Mouse (Mus musculus): ENCODE measurements at regions not wholly inside any gene's neighbourhood (a gene's known extent, or its start where the extent isn't known, plus 50 kb on each side); places are given as distances from the start of the nearest gene placed in this dataset.
"Not testable (repeated sequence)": the region's sequence is repeated elsewhere in the genome, so short reads cannot be mapped to it uniquely, and the experiment has no call there.

DNA sequence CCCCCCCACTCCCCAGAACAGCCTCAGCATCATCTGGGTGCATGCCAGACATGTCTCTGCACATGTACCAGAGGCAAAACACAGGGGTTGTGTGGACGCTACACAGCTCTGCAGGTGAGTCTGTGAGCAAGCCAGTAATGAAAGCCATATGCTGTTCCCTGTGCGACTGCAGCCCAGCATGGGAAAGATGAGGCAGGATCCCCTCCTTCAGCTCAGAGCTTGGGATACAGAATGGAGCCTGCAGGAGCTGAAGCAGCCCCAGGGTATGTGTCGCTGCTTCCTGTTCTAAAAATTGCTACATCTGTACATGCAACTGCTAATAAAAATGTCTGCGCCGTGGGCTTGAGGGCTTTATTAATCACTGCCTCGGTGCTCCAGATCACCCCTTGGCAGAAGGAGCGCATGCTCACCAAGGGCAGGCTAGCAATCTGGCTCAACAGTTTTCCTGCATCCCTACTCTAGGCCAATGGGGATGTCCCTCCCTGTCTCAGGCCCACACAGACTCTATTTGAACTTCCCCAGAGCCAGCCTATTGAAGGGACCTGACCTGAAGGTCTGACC lies 407.0 kb upstream of the Cdh5 start:
- ChIA-PET CTCF (no interaction called here), POLR2A (no interaction called here)

DNA sequence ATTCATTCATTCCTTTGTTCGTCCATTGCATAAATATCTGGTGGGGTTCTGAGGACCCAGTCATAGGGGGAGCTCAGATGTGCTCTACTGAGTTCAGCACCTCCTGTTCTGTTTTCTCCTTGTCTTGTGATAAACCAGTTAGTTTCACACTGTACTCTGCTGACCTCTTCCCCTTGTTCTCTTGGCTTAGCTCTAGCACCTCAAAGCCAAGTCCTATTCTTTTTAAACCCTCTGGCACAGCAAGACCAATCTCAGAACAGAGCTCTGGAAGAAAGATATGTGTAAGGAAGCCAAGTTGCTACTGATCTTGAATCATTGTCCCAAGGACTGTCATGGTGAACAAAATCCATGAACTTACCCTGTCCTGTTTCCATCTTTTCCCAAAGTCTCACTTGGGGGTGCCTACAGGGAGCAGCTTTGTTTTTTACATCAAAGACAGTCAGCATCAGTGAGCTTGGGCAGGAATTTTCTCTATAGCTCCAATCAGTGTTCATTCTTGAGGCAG lies 402.4 kb upstream of the Cdh5 start:
- ChIA-PET CTCF (no interaction called here), POLR2A (no interaction called here)

DNA sequence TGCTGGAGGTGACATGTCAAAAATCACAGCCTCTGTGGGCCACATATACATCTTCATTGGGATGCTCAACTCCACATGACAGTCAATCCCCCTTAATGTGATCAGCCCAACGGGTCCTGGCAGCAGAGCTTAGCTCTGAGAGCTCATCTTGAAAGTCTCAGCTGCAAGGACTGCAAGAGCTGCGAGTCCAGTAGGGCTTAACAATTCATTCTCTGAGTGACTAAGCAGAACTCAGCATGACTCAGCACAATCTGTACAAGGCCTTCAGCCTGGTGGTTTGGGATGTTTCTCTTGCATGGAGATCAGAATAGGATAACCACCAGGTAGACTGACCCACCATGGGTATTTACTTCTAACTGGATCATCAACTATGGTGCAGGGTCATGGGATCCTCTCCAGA lies 399.2 kb upstream of the Cdh5 start:
- CTCF ChIA-PET: interaction anchor here in 1 of 4 experiments (0.5 kb wide), 1 partner anchor 732 kb away, joined by 4 read pairs; no protein-coding TSS in a partner anchor
- POLR2A ChIA-PET: no interaction called here

DNA sequence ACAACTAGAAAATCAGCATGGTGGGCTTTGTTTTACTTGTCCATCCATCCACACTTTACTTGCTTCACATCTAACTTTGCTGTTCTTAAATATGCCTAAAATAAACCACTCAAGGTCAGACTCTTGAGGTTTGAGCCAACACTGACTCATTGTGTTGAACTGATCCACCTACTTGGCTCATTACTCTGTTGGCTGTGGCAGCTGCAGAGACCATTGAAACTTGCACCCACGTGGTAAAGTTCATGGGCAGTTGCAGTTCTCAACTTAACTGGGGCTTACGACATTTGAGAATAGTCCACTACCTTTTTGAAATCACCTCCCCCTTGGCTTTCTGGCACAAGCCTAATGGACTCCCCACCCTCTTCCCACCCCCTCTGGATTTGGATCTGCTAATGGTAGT lies 395.3 kb upstream of the Cdh5 start:
- POLR2A ChIA-PET: interaction anchor here in 1 of 4 experiments (0.7 kb wide), 1 partner anchor 129 kb away, joined by 7 read pairs; no protein-coding TSS in a partner anchor
- CTCF ChIA-PET: no interaction called here

DNA sequence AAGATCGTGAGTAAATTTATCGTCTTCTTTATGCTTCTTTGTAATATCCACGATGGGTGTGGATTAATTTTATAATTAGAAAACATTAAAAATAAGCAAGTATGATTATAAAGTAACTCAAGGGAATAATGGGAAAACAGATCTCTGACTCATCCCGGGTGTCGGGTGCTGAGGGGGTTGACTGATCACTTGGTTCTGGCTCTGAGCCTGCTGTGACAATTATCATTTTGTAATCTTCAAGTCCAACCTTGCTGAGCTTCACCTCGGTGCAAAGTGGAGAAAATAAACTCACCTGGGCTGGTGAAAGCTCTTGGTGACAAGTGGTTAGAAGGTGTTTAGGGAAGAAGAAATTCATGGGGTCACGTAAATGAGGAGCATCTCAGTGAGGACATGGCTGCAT lies 390.6 kb upstream of the Cdh5 start:
- CTCF ChIA-PET, POLR2A ChIA-PET: not testable (repeated sequence)

DNA sequence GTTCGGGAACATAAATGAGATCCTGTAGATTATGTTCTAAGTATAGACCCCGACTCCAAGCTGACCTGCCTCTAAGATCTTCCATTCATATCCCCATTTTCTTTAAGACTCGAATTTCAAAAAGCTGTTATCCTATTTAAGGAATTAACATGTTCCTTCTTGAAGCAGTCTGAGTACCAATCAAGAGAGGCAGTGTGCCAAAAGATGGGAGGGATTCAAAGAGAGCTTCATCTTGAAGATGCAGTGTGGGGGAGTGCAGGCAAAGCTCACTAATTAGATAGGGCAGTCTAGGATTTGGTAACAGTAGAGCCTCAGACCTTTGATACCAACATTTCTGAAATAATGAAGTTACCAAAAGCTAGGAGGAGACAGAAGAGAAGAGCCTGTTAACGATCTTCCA lies 383.7 kb upstream of the Cdh5 start:
- ChIA-PET CTCF (no interaction called here), POLR2A (no interaction called here)

DNA sequence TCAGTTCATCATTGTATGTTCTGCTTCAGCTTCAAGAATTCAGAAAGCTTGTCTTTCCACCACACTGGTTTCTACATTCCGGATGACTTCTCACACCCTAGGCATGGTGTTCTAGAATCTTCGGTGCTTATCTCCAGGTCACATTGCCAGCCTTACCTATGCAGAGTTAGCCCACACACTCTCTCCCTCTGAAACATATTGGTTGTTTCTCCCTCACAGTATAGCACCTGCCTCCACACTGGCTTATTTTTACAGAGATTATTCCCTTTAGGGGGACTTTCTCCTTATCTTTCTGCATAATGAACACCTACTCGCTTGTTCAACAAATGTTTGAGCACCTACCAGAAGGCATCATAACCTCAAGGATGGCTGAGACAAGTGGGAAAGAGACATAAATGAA lies 368.0 kb upstream of the Cdh5 start:
- POLR2A ChIA-PET: no interaction called here
- CTCF ChIA-PET: no interaction called here

DNA sequence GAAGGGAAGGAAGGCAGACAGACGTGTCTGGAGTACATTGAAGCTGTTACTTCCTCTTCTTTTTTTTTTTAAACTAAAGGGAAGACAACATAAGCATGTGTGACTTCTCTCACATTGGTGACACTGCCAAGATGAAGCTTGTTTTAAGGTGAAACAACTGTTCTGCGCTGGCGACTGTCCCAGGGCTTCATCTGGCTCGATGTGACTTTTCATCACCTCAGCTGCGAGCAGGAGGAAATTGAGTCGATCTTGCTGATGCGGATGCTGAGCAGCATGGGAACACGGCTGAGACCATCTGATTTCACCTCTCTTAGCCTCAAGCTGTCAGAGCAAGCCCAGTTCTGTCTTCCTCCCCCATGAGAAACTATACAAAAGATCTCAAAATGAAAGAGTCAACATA lies 363.1 kb upstream of the Cdh5 start:
- POLR2A ChIA-PET: no interaction called here
- CTCF ChIA-PET: no interaction called here

DNA sequence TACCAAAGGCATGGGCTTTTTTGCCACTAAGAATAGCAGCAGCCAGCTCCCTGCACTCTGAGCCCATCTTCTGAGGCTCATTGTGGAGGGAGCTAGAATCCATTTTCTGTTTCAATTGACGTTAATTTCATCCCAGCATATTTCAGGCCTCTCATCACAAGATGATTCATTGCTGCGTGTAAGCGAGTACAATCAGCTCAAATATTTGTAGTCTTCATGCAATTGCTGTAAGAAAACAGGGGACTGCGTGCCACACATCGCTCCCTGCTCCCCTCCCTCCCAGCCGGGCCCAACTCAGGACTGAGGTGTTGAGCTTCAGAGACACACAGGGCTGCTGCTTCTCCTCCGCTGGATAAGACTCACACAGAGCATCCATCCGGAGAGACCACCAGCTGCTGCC lies 360.0 kb upstream of the Cdh5 start:
- POLR2A ChIA-PET: no interaction called here
- CTCF ChIA-PET: no interaction called here

DNA sequence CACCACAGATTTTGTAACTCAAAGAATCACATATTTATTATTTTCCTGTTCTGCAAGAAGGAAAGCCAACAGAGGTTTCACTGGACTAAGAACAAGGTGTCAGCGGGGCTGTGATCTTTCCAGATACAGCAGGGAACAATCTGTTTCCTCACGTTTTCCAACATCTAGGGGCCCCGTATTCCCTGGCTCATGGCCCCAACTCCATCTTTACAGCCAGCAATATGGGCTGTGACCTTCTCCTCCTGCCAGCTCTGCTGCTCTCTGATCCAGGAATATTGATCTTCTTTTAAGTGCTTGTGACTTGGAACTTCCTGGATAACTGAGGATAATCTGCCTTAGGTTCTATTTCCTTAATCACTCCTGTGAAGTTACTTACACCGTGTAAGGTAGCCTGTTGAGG lies 352.7 kb upstream of the Cdh5 start:
- POLR2A ChIA-PET: no interaction called here
- CTCF ChIA-PET: no interaction called here

DNA sequence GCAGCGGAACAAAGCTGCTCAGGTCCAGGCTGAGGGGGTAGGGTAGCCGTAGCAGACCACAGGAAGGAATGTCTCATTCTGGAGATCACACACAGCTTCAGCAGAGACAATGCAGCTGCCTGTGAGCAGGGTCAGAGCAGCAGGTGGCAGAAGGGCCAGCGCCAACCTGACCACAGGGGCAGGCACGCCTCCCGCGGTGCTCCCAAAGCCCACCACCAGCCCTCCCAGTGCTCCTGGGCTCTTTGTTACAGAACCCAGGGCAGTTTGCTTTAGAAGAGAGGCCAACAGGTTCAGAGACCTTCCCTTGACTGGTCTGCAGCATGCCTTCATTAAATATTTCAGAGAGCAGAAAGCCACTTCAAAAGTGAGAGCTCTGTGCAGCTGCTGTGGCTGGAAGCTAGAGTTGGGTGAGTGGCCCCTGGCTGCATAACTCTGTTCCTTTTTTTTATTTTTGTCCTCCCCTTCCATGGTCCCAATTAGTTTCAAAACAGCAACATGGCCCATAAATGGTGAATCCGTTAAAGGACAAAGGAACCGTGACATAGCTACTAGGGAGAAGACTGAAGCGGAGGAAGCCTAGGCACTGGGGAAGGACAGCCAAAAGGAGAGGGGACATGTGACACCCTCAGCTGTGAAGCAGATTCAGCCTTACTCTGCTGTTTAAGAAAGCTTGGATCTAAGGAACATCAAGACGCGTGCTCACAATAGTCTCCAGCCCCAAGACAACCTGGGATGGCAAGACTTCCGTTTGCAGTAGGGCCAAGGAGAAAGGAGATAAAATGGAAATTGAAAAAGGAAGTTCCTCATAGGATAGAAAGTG lies 350.9 kb upstream of the Cdh5 start:
- CTCF ChIA-PET: no interaction called here
- POLR2A ChIA-PET: no interaction called here

DNA sequence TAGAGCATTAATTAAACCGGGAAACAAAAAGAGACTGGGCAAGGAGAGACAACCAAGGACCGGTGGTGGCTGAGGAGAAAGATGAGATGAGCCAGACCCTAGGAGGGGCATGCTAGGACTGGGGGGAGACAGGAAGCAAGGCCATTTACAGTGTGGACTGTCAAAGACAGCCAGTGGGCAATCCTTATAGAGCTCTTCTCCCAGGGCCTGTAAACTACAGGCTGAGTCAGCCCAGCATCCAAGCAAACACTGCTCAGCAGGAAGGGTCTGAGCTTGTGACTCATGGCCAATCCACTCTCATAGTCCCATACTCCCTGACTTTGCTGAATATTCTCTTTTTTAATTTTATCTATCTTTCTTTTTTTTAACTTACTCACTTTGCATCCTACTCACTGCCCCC lies 350.3 kb upstream of the Cdh5 start:
- ChIA-PET CTCF (no interaction called here), POLR2A (no interaction called here)

DNA sequence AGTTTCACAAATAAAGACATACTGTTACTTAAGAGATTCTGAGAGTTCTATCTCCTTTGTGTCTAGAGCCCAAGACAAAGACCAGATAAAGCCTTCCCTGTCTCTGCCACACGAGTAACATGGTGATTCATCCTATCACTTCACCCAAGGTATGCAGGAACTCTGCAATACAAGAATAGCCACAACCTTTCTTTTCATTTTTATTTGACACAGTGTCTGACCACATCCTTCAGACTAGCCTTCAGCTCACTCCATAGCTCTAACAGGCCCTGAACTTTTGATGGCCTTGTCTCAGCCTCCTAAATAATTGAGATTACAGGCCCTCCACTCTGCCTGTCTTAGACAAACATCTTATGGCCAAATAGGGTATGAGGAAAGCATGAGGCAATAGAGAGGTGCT lies 337.6 kb upstream of the Cdh5 start:
- ChIA-PET POLR2A (no interaction called here), CTCF (no interaction called here)

DNA sequence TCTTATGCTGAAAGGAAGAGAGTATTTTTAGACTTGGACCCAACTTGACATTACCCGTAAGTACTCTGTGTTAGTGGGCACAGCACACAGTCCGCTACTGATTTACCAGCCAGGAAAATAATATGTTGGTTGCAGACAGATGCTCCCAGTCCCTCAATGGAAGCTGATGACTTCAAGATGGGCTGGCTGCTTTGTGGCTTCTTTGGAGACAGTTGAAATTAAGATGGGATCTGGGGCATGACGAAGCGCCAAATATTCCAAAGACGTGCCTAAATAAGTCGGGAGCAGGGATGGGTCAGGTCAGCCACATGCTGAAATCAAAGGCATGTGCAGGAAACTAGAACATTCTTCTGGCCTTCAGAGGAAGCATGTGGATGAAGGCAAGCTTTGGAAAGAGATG lies 321.8 kb upstream of the Cdh5 start:
- ChIA-PET CTCF (no interaction called here), POLR2A (interaction anchor here in 1 of 4 experiments (0.7 kb wide), 1 partner anchor 713 kb away, joined by 3 read pairs; no protein-coding TSS in a partner anchor)

DNA sequence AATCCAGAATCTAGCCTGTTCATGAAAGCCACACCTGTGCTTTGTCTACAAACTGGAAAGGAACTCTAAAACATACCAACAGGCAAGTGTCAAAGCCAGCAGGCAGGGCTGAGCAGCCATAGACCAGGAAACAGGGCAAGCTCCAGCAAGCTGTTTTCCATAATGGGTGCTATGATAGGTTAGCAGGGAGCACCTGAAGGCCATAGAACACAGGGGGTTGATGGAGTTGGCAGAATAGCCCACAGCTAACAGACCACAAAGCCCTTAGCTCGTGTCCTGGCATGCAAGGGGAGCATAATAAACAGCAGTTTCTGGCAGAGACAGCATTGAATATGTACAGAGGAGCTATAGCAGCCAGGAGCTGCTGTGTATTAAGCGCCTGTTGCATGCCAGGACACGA lies 313.1 kb upstream of the Cdh5 start:
- CTCF ChIA-PET: interaction anchor here in 1 of 4 experiments (0.5 kb wide), 1 partner anchor 392 kb away, joined by 3 read pairs; no protein-coding TSS in a partner anchor
- POLR2A ChIA-PET: no interaction called here

DNA sequence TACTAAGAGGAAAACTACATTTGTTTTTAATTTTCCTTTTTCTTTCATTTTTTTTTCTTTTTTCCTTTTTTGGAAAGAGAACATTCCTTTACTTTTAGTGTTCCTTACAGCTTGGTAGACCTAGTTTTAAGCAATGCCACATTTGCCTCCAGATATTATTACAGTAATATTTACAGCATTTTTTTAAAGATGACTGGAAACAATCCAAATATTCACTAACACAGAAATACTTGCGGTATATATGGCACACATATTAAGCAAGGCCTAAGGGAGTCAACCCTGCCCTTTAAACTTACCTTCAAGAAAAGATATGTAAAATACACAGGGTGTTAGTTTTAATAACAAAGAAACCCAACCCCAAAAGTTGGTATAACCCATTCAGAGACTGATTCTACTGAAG lies 308.1 kb upstream of the Cdh5 start:
- POLR2A ChIA-PET: no interaction called here
- CTCF ChIA-PET: no interaction called here

DNA sequence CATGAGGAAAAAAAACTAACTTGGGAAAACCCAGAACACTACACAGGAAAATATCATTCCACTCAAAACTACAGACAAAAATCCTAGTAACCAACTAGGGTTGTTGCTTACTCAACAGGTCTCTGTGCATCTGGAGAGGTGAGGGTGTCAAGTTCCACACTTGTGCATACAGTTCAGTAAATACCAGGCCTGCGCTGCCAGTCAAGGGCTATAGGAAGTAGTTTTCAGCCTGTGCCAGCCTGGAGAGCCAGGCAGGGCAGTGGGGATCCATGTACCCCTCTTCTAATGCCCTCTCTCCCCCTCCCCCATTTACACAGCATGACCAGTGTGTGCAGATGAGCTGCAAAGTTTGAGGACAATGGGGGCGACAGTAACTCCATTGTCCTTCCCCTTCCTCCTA lies 302.8 kb upstream of the Cdh5 start:
- POLR2A ChIA-PET, CTCF ChIA-PET: not testable (repeated sequence)

DNA sequence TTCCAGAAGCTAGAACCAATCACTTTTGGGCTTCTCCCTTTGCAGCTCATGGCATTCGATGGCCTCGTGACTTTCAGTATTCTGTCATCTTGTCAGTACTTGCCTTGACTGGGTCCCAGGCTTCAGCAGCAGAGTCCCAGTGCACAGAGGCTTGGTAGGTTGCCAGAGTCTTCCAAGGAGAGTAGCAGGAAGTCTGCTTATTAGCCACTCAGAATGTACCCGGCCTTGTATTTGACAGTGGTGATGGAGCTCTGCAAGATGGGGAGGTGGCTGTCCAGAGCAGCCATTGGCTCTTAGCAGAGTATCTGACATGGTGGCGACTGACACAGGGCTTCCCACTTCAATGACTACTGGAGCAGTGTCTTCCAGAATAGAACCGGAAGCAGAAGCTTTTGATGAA lies 293.3 kb upstream of the Cdh5 start:
- POLR2A ChIA-PET: no interaction called here
- CTCF ChIA-PET: no interaction called here

DNA sequence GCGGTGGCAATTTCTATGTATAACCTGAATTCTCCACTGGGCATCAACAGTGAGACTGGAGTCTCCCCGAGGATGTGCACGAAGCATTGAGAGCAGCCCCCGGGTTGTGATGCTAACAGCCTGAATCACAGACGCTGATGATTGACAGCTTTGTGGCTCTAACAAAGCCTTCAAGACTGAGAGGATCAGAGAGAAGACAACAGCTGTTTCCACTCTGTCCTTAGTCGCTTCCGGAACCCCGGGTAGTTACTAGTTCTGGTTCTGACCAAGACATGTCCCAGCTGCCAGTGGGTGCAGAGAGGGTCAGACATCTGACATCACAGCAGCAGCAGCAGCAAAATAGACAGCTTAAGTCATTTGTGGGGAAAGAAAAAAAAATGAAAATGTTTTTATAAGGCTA lies 292.8 kb upstream of the Cdh5 start:
- ChIA-PET POLR2A (no interaction called here), CTCF (no interaction called here)

DNA sequence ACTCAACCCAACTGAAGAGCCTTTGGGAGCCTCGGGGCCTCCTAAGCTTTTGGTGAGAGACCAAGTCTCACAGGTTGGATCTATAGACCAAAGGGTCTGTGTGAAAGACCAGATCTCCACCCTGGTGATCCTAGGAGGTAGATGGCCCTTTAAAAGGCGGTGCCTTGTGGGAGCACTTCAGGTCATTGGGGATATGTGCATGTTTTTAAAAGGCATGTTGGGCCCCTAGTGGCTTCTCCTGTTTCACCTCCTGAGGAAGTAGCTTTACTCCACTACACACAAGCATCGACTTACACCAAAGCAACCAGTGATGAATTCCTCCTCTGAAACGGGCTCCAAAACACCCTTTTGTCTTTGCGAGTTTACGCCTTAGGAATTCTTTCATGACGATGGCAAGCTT lies 292.3 kb upstream of the Cdh5 start:
- ChIA-PET POLR2A (no interaction called here), CTCF (no interaction called here)

DNA sequence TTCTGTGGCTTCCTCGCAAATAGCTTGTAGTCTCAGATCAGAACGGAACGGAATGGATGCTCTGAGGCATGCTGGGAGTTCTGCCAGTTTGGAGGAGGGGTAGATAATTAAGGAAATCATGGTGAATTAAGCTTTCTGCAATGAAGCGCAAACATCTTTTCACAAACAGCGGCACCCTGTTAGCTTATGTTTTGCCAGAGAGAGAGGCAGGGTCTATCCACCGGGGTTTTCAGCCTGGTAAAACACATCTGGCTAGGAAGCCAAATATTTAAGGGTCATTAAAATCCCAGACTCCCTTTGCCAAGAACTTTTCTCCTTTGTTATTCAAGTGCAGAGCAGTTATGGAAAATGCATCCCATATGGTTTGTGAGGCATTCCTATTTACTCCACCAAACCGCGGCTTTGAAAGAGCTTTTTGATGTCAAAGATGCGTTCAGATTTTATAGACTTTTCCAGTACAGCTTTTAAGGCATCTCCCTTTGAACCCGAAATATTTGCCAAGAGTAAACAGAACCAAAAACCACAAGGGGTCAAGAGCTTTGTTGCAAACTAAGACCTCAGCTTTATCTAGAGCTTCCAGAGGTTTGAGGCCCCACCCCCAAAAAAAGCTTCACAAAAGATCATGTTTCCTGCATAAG lies 287.4 kb upstream of the Cdh5 start:
- ChIA-PET CTCF (no interaction called here), POLR2A (no interaction called here)
